Mouse (Mus musculus) olfactory bulb, adult 2 months (tissue): ENCODE results near the gene Spa17.

Experiments
- CTCF ChIP-seq: fragments of 200-500 bp; IDR thresholded peaks from 2 replicates; pipeline ENCODE4 v1.5.1; 2012; ENCODE audit warnings: low read depth, mild to moderate bottlenecking, low read length, moderate library complexity; ENCODE audit not compliant: insufficient read depth
- POLR2A ChIP-seq: fragments of 200-500 bp; IDR thresholded peaks from 2 replicates; pipeline ENCODE4 v1.6.1; 2012; ENCODE audit warnings: mild to moderate bottlenecking, low read depth, low read length, moderate library complexity; ENCODE audit not compliant: insufficient read depth

DNA sequence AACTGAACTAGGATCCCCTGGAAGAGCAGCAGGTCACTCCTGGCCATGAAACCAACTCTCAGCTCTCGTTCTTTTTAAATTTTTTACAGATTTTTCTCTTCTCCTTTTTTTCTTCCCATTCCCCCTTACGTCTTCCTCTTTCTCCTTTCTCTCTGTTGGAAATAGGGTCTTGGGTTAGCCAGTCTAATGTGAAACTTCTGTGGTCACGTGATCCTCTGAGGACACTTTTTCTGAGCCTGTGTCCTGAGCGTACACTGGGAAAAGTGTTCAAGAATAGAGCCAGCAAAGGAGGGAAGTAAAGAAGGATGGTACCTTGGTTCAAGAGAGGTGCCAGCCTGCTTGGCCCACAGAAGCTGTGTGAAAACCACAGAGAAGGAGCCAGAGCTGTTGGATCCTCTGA lies 23.1 kb downstream of the Spa17 start:
- TF ChIP-seq CTCF (no peak), POLR2A (no peak)
